Comparison of ENCODE assay signal across 11 mouse cellular contexts in the genomic region with DNA sequence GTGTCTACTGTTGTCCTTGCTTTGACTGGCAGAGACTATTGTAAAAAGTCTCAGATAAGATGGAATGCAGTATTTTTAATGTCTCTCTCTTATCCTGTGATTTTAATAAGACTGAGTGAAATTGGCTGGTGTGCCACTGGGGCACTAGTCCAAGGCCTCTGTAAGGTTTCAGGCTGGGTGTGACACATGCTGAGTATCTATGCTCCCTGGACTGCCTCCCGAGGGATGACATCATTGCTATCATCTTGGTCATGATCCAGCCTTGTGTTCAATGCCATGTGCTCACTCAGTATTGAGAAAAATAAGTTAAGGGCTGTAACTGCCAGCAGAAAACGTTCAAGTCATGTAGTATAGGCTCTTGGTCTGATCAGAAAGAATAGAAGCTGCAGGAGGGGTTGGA. TPM values are rescaled to one million over a fixed set of nuclear protein-coding genes. Genes with fewer than 3 reads are reported as not detected.
DNase-seq lines count a peak whose midpoint lies in the region; ATAC-seq and TF ChIP-seq lines count a peak whose summit lies in the region.
"Had no signal": no experiment of that assay in that cellular context is flagged by ENCODE, and none has a peak within 500 bp of the region (broad histone marks: within the 10 kb centered on the region; RNA-seq: fewer than 3 reads in every experiment).

No protein-coding gene starts in this region.

- peak; percentile 83 for ATAC-seq in forebrain, postnatal 0 days
- ATAC-seq in stomach, embryonic 15.5 days (ENCODE audit: insufficient read depth, low FRiP score, low read depth) = peak; percentile 58; the same call in 1 of the 2 replicates
- no peak for ATAC-seq in erythroid progenitor cell, adult 5-6 weeks (replicated peaks; ENCODE audit: low FRiP score, poor library complexity, severe bottlenecking)

- H3K9ac ChIP-seq in forebrain, postnatal 0 days = no peak overlapping the region
- no peak overlapping the region for H3K9ac ChIP-seq in stomach, embryonic 15.5 days
- H3K9ac ChIP-seq: embryonic facial prominence, embryonic 12.5 days; limb, embryonic 15.5 days had no signal

- H3K4me1 ChIP-seq in forebrain, postnatal 0 days (ENCODE audit: insufficient read depth) = peaks cover 7% of the 10 kb centered on the region; the same call in 1 of the 2 replicates
- no peaks in the 10 kb centered on the region for H3K4me1 ChIP-seq in stomach, embryonic 15.5 days
- H3K4me1 ChIP-seq: embryonic facial prominence, embryonic 12.5 days had no signal

- peak; percentile 21 to 45 for DNase-seq in frontal cortex, postnatal 36 days (ENCODE audit: low spot score in 2 of 2)
- DNase-seq in frontal cortex, postnatal 10 days (ENCODE audit: low spot score in 2 of 2) = no peak
- DNase-seq in adipocyte (ENCODE audit: low spot score) = peak; percentile 43
- DNase-seq in forebrain, postnatal 0 days = peak; percentile 81
- DNase-seq in layer of hippocampus, adult 8-10 months (ENCODE audit: low spot score in 2 of 2) = peak; percentile 69 to 76
- no peak for DNase-seq in kidney, adult 9 months

- 39% methylated on average over 2 of the region's 2 CpGs for WGBS in forebrain, postnatal 0 days
- 51% methylated on average over 2 of the region's 2 CpGs for WGBS in stomach, embryonic 15.5 days

- 0 out of 2 replicates have a peak overlapping the region, but pooled peaks have one; percentile 22 for H3K27ac ChIP-seq in forebrain, postnatal 0 days (ENCODE audit: low read depth, low read length)
- no peak overlapping the region for H3K27ac ChIP-seq in stomach, embryonic 15.5 days
- H3K27ac ChIP-seq: embryonic facial prominence, embryonic 12.5 days; limb, embryonic 15.5 days had no signal

- no peak overlapping the region for H3K4me2 ChIP-seq in forebrain, postnatal 0 days (ENCODE audit: low read depth)
- no peak overlapping the region for H3K4me2 ChIP-seq in stomach, embryonic 15.5 days
- H3K4me2 ChIP-seq: embryonic facial prominence, embryonic 12.5 days; limb, embryonic 15.5 days had no signal

- H3K27me3 ChIP-seq in forebrain, postnatal 0 days (ENCODE audit: insufficient read depth, low read length) = no peaks in the 10 kb centered on the region
- H3K27me3 ChIP-seq in stomach, embryonic 15.5 days (replicated peaks) = no peaks in the 10 kb centered on the region
- H3K27me3 ChIP-seq: embryonic facial prominence, embryonic 12.5 days; limb, embryonic 15.5 days had no signal

- H3K9me3 ChIP-seq in forebrain, postnatal 0 days (ENCODE audit: low read length) = no peaks in the 10 kb centered on the region
- no peaks in the 10 kb centered on the region for H3K9me3 ChIP-seq in stomach, embryonic 15.5 days
- H3K9me3 ChIP-seq: embryonic facial prominence, embryonic 12.5 days; limb, embryonic 15.5 days had no signal

- H3K4me3 ChIP-seq in forebrain, postnatal 0 days (ENCODE audit: low read depth, low read length) = no peak overlapping the region
- H3K4me3 ChIP-seq in stomach, embryonic 15.5 days (replicated peaks) = no peak overlapping the region
- H3K4me3 ChIP-seq: embryonic facial prominence, embryonic 12.5 days; limb, embryonic 15.5 days had no signal

- no peak for TF ChIP-seq CTCF in forebrain, postnatal 0 days (IDR thresholded peaks at IDR 0.05; ENCODE audit: low read depth)

- H3K36me3 ChIP-seq in forebrain, postnatal 0 days (ENCODE audit: insufficient read depth) = peaks cover 6% of the 10 kb centered on the region; the same call in 1 of the 2 replicates
- H3K36me3 ChIP-seq in stomach, embryonic 15.5 days = no peaks in the 10 kb centered on the region
- H3K36me3 ChIP-seq: embryonic facial prominence, embryonic 12.5 days had no signal

RNA-seq across cellular contexts. Expression of a gene that starts 38.9 kb away (rescaled TPM):
- total RNA-seq in forebrain, postnatal 0 days (2014; rRNA removed) = not detected in 2 replicates
- polyA plus RNA-seq in forebrain, postnatal 0 days (2015; fragmentation: Nextera tagmentation; extraction: Ambion mirVana) = not detected in 2 replicates
- total RNA-seq in layer of hippocampus, adult 8-10 months (2022) = not detected
- polyA plus RNA-seq in stomach, embryonic 15.5 days (2015; fragmentation: Nextera tagmentation; extraction: Ambion mirVana) = not detected in 2 replicates
- not detected in 2 replicates for total RNA-seq in erythroid progenitor cell, adult 5-6 weeks (2015; ENCODE audit: low replicate concordance)
- not detected in 2 replicates for total RNA-seq in erythroid progenitor cell, adult 5-6 weeks (2017; ENCODE audit: low replicate concordance)
- polyA plus RNA-seq: embryonic facial prominence, embryonic 12.5 days; limb, embryonic 15.5 days; stomach, embryonic 14.5 days had no signal

Comparison
In these comparisons a context has a peak if more than half of its experiments do, and no peak if none do; other contexts are left out.
1. DNase-seq: peak in frontal cortex, postnatal 36 days (2 of 2), adipocyte (single experiment), forebrain, postnatal 0 days (single experiment) and layer of hippocampus, adult 8-10 months (2 of 2); none in frontal cortex, postnatal 10 days (0 of 2) and kidney, adult 9 months (single experiment).